Mouse (Mus musculus) lung, embryonic 14.5 days (tissue): Measurements from ENCODE around the gene Frmd4a. TPM values are rescaled to one million over a fixed set of nuclear protein-coding genes. Genes with fewer than 3 reads are reported as not detected.

ENCODE experiments used
- ATAC-seq: fragments of 200-750 bp; cut with Nextera tagmentation; 2 replicates; pipeline ENCODE4 v1.8.0; 2017; ENCODE audit warnings: mild to moderate bottlenecking, moderate TSS enrichment, moderate library complexity; ENCODE audit not compliant: insufficient read depth
- DNase-seq: peaks from one replicate; pipeline ENCODE4 v3.0.0-alpha.2; 2015
- H3K27ac ChIP-seq: fragments of 300-500 bp; sonication (generic); 2 replicates; pipeline ENCODE4 v1.5.1; 2014; ENCODE audit warnings: low read depth, mild to moderate bottlenecking, moderate library complexity
- H3K27me3 ChIP-seq: fragments of 300-500 bp; sonication (generic); 2 replicates; pipeline ENCODE4 v1.6.1; 2014; ENCODE audit warnings: low read length, control low read depth; ENCODE audit not compliant: insufficient read depth
- H3K36me3 ChIP-seq: fragments of 300-500 bp; sonication (generic); 2 replicates; pipeline ENCODE4 v1.6.1; 2014; ENCODE audit warnings: control low read depth; ENCODE audit not compliant: insufficient read depth
- H3K4me1 ChIP-seq: fragments of 300-500 bp; sonication (generic); 2 replicates; pipeline ENCODE4 v1.6.1; 2014; ENCODE audit warnings: antibody characterized with exemption, control low read depth; ENCODE audit not compliant: insufficient read depth
- H3K4me2 ChIP-seq: fragments of 300-500 bp; sonication (generic); 2 replicates; pipeline ENCODE4 v1.6.1; 2014; ENCODE audit warnings: mild to moderate bottlenecking
- H3K4me3 ChIP-seq: fragments of 300-500 bp; sonication (generic); 2 replicates; pipeline ENCODE4 v1.5.1; 2014; ENCODE audit warnings: low read depth, low read length
- H3K9ac ChIP-seq: fragments of 300-500 bp; sonication (generic); 2 replicates; pipeline ENCODE4 v1.6.1; 2014
- H3K9me3 ChIP-seq: fragments of 300-500 bp; sonication (generic); 2 replicates; pipeline ENCODE4 v1.6.1; 2016; ENCODE audit warnings: low read depth, low read length, control low read depth
- CTCF ChIP-seq: IDR thresholded peaks from 2 replicates; pipeline ENCODE4 v1.5.1; 2016; ENCODE audit warnings: antibody characterized with exemption, low read depth
- WGBS: fragments of 180-500 bp; shearing (Covaris S2); extraction: QIAGEN DNeasy Blood & Tissue Kit; methylation state at CpG from one replicate; pipeline ENCODE4 v1.1.7; 2014; 5-methylcytosine and 5-hydroxymethylcytosine counted together
- polyA plus RNA-seq: library from polyadenylated mRNA; unstranded; fragments of >200 nt; fragmentation: Nextera tagmentation; extraction: Ambion mirVana; gene quantifications from 2 replicates; pipeline ENCODE4 v1.2.1, GENCODE M21; 2014

Gene Frmd4a
- polyA plus RNA-seq, 1 experiment from 2014 or later: 37.1 TPM

DNA sequence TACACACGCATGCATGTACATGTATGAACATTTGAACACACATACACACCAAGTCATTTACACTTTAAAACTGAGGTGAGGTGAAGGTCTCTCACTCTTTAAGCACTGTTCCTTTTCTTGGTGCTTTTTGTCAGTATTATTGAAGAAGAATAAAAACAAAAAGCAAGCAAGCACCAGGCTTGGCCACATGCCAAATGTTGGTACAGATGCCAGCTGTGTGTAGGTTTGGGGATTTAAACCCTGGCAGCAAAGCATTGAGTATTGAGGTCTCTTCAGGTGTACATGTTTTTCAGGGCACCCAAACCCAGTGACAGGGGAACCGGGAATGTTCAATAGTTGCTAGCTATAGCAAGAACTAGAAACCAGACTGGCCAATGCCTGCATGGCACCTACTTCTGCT, 469.8 kb downstream of the Frmd4a start:
- 87% methylated on average over 2 of the region's 2 CpGs for WGBS

DNA sequence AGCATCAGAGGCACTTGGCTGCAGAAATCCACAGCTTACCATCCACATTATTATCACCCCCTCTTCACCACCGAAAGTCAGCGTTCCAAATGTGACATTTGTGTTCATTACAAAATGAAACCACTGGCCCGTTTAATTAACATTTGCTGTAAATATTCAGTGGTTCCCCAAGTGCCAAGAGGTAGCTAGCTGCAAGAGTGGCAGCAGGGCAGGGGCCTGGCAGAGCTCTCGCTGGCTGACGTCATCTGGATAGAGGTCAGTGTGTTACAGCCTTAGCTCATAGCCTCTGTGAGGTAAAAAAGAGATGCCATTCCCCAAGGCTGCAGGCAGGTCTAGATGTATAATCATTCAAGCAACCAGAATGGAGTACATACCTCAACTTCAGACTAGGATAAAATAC, 473.3 kb downstream of the Frmd4a start:
- Histone ChIP-seq H3K27me3 (no peaks in the 10 kb centered on the region), H3K9me3 (no peaks in the 10 kb centered on the region), H3K9ac (no peak overlapping the region), H3K27ac (no peak overlapping the region), H3K4me3 (no peak overlapping the region), H3K4me1 (no peaks in the 10 kb centered on the region), H3K36me3 (no peaks in the 10 kb centered on the region), H3K4me2 (no peak overlapping the region)
- ATAC-seq (no peak), DNase-seq (no peak)
- 77% methylated on average over 5 of the region's 5 CpGs for WGBS
- no peak for TF ChIP-seq CTCF

More for the DNA sequence above, 469.8 kb downstream of the Frmd4a start:
- no peak for DNase-seq
- Histone ChIP-seq H3K4me3 (no peak overlapping the region), H3K27ac (no peak overlapping the region), H3K27me3 (no peaks in the 10 kb centered on the region), H3K4me1 (no peaks in the 10 kb centered on the region), H3K36me3 (peaks cover 13% of the 10 kb centered on the region), H3K9ac (no peak overlapping the region), H3K9me3 (no peaks in the 10 kb centered on the region), H3K4me2 (no peak overlapping the region)
- no peak for ATAC-seq
- no peak for TF ChIP-seq CTCF

DNA sequence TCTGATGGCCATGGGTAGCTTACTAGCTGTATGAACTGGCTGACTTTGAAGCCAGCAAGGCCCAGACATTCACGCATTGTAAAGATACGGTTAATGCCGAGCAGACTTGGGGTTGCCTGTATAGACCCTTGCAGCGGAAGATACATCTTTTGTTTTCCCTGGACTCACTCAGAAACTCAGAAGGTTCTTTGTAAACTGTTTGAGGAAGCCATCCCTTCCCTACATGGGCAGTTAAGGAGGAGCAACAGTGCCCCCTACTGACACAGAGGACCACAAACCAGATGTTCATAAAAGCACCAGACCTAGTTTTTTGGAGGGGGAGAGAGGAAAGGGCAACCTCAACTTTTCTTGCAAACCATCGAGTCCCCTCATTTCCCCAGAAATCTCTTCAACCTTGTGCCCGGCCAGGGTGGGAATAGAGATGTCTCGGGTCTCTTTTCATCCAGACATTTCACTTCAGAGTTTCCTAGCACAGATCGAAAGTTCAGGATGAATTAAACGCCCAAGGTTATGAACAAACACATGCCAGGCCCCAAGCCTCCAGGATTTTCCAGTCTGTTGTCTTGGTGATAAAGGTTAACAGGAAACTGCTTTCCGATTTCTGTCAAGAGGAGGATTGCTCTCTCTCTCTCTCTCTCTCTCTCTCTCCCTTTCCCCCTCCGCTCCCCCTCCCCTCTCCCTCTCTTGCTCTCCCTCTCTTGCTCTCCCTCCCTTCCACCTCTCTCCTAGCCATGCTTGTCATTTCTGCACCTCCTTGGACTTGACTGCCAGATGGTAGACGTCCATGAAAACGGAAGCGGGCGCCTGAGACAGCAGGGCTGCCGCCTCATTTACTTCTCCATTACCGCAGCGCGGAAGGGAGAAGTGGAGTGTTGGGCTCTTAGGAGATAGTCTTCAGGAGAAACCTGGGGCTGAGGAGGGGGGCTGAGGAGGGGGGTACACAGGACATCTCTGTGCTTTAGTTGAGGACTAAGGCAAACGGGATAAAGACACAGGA, 475.3 kb downstream of the Frmd4a start:
- WGBS: 16% methylated on average over 20 of the region's 20 CpGs
- H3K36me3 ChIP-seq: peaks cover 8% of the 10 kb centered on the region; the same call in 1 of the 2 replicates
- no peak overlapping the region for H3K4me2 ChIP-seq
- ATAC-seq (peak; percentile 69), DNase-seq (peak; percentile 94)
- no peak overlapping the region for H3K9ac ChIP-seq
- H3K9me3 ChIP-seq: no peaks in the 10 kb centered on the region
- TF ChIP-seq CTCF: peak; percentile 89
- H3K4me1 ChIP-seq: no peaks in the 10 kb centered on the region
- no peaks in the 10 kb centered on the region for H3K27me3 ChIP-seq
- peak overlapping the region; percentile 76 for H3K27ac ChIP-seq
- no peak overlapping the region for H3K4me3 ChIP-seq

DNA sequence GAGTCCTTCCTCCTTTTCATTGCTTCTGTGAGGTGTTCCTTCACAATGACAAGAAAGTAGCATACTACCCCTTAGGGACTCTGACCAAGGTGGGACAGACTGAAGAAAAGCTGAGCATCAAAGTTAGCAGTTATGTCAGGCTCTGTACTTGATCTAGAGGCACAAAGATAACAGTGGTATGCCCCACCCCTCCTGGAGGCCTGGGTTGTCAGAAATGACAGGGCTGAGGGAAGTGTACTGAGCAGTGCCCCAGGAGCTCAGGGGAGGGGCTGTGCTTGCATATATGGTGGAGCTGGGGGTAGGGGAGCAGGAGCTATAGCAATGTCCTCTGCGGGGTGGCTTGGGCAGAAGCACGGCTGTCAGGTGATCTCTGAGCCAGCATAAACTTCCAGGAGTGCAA, 477.0 kb downstream of the Frmd4a start:
- 67% methylated on average over 2 of the region's 2 CpGs for WGBS
- no peak for TF ChIP-seq CTCF
- Histone ChIP-seq H3K9me3 (no peaks in the 10 kb centered on the region), H3K36me3 (peaks cover 12% of the 10 kb centered on the region; the same call in 1 of the 2 replicates), H3K4me3 (no peak overlapping the region), H3K9ac (no peak overlapping the region), H3K4me2 (no peak overlapping the region), H3K27ac (no peak overlapping the region), H3K4me1 (no peaks in the 10 kb centered on the region), H3K27me3 (no peaks in the 10 kb centered on the region)
- DNase-seq (no peak), ATAC-seq (no peak)

DNA sequence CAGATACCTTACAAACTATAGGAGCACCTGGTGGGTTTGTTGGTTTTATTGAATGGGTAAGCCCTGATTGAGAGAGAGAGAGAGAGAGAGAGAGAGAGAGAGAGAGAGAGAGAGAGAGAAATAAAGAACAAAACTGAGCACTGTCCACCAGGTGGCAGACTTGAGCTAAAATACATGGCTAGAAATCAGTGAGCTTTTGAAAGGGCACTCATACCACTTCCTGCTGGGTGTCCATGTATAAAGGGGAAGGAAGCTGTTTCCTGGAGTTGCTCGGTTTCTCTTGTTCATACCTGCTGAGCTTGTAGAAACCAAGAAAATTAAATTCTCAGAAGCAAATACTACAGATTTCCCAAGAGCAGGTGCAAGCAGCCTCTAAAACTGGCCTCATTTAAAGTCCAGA, 481.7 kb downstream of the Frmd4a start:
- peak; percentile 77 for TF ChIP-seq CTCF
- ATAC-seq: peak; percentile 50; the same call in 1 of the 2 replicates
- Histone ChIP-seq H3K4me1 (0 out of 2 replicates have a peak, but pooled peaks cover 4% of the 10 kb centered on the region), H3K9me3 (no peaks in the 10 kb centered on the region), H3K4me2 (no peak overlapping the region), H3K27ac (no peak overlapping the region), H3K4me3 (no peak overlapping the region), H3K27me3 (no peaks in the 10 kb centered on the region), H3K9ac (no peak overlapping the region), H3K36me3 (peaks cover 15% of the 10 kb centered on the region; the same call in 1 of the 2 replicates)
- DNase-seq: peak; percentile 92
- WGBS: 3% methylated on average over 1 of the region's 1 CpGs

DNA sequence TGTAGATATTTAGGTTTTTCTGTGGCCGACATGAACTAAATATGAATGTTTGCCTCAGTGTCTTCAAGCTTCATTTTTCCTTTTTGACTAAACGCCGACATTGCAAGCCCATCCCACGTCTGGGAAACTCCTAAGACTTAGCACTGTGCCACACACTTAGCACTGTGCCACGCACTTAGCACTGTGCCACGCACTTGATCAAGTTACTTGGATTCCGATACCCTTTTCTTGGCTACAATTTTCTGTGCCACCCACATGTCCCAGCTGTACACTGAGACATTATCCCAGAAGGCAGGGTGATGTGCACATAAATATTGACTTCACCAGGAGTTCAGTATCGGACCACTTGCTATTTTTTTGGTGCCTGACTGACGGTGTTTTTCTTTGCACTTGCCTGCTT, 482.4 kb downstream of the Frmd4a start:
- no peak overlapping the region for H3K4me2 ChIP-seq
- no peaks in the 10 kb centered on the region for H3K27me3 ChIP-seq
- no peak overlapping the region for H3K9ac ChIP-seq
- 0 out of 2 replicates have a peak, but pooled peaks cover 4% of the 10 kb centered on the region for H3K4me1 ChIP-seq
- peaks cover 15% of the 10 kb centered on the region; the same call in 1 of the 2 replicates for H3K36me3 ChIP-seq
- WGBS: 85% methylated on average over 9 of the region's 9 CpGs
- TF ChIP-seq CTCF: no peak
- ATAC-seq: no peak
- H3K4me3 ChIP-seq: no peak overlapping the region
- H3K27ac ChIP-seq: no peak overlapping the region
- no peaks in the 10 kb centered on the region for H3K9me3 ChIP-seq
- no peak for DNase-seq
